Mouse (Mus musculus) lung, postnatal 0 days (tissue): Measurements from ENCODE around the gene Npr1.

Experiments used
- CTCF ChIP-seq: IDR thresholded peaks from 2 replicates; pipeline ENCODE4 v1.5.1; 2016; ENCODE audit warnings: antibody characterized with exemption, mild to moderate bottlenecking
- EP300 ChIP-seq: IDR thresholded peaks from 2 replicates; pipeline ENCODE4 v1.6.1; 2016; ENCODE audit warnings: antibody characterized with exemption, mild to moderate bottlenecking, control low read depth

DNA sequence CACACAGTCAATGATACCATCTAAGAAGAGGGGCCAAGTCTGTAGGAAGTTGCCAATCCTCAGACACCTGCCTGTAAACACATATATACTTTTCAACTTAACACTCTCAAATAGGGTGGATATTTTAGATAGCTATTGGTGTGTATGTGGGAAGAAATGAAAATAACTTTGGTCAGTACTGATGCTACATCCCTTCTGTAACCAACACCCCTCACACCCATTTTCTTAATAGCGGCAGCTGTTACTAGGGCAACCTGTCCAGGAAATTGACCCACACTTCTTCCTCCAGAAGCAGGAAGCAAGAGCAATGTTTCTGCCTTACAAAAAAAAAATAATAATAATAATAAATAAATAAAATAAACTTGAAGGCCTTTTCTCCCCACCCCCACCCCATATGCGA is 33.3 kb downstream of the Npr1 start:
- TF ChIP-seq CTCF (no peak), EP300 (no peak)
